In genomic region chr13:15212353-15212850, GRCm38 (mm10) we compare ENCODE assay signal across 10 mouse cellular contexts.
DNase-seq lines count a peak whose midpoint lies in the region; ATAC-seq lines count a peak whose summit lies in the region.
"Had no signal": no experiment of that assay in that cellular context is flagged by ENCODE, and none has a peak within 500 bp of the region (broad histone marks: within the 10 kb centered on the region; RNA-seq: fewer than 3 reads in every experiment).

No protein-coding gene starts in this region.

- no peak overlapping the region for H3K4me3 ChIP-seq in intestine, embryonic 16.5 days (ENCODE audit: low read length)

- 44% methylated on average over 5 of the region's 5 CpGs for WGBS in intestine, embryonic 16.5 days

- no peak overlapping the region for H3K4me2 ChIP-seq in intestine, embryonic 16.5 days (ENCODE audit: low read depth, low read length)

- peak; percentile 5 to 15 for DNase-seq in cerebellum, postnatal 10 days
- DNase-seq in cerebellum, adult 11-12 months = no peak
- peak; percentile 17 for DNase-seq in left cerebral cortex, postnatal 4 days
- DNase-seq in left cerebral cortex, postnatal 14 days (ENCODE audit: low spot score in 2 of 2) = no peak
- peak; percentile 55 for DNase-seq in retina, postnatal 1 day
- DNase-seq in right cerebral cortex, postnatal 4 days = no peak
- DNase-seq: right cerebral cortex, postnatal 25 days had no signal

- intact Hi-C loops in left cerebral cortex, postnatal 4 days (cut with DNase I) = no loop called here
- intact Hi-C loops in left cerebral cortex, postnatal 14 days (cut with DNase I) = no loop called here

- peak overlapping the region; percentile 54; the same call in 1 of the 2 replicates for H3K27ac ChIP-seq in intestine, embryonic 16.5 days (ENCODE audit: low read length)

- H3K27me3 ChIP-seq in intestine, embryonic 16.5 days (replicated peaks; ENCODE audit: control insufficient read depth, insufficient read depth, low read length) = no peaks in the 10 kb centered on the region
- H3K27me3 ChIP-seq: Patski had no signal

- no peaks in the 10 kb centered on the region for H3K9me3 ChIP-seq in intestine, embryonic 16.5 days (ENCODE audit: control insufficient read depth, low read length)

- H3K4me1 ChIP-seq in intestine, embryonic 16.5 days (ENCODE audit: control insufficient read depth, insufficient read depth, low read length) = peaks cover 9% of the 10 kb centered on the region

- peak; percentile 71 for ATAC-seq in intestine, embryonic 16.5 days
- ATAC-seq in megakaryocyte progenitor cell, adult 5-6 weeks (replicated peaks; ENCODE audit: poor library complexity) = no peak
- ATAC-seq: Patski had no signal

- no peaks in the 10 kb centered on the region for H3K36me3 ChIP-seq in intestine, embryonic 16.5 days (ENCODE audit: control insufficient read depth, insufficient read depth, low read length)

- no peak overlapping the region for H3K9ac ChIP-seq in intestine, embryonic 16.5 days (ENCODE audit: low read depth, low read length)

Comparison
In these comparisons a context has a peak if more than half of its experiments do, and no peak if none do; other contexts are left out.
1. DNase-seq: peak in cerebellum, postnatal 10 days (2 of 2), left cerebral cortex, postnatal 4 days (single experiment) and retina, postnatal 1 day (single experiment); none in cerebellum, adult 11-12 months (single experiment), left cerebral cortex, postnatal 14 days (0 of 2) and right cerebral cortex, postnatal 4 days (single experiment).